Mouse (Mus musculus): ENCODE measurements around the gene Pde6b. TPM values are rescaled to one million over a fixed set of nuclear protein-coding genes. Genes with fewer than 3 reads are reported as not detected.

The Pde6b gene
- polyA plus RNA-seq, 1 experiment from 2014 or later: 0.14 TPM

- DNase-seq (ENCODE audit: low spot score): peak; percentile 98
Observed at GRCm38 (mm10) chr5:108461082-108462065, 73.2 kb downstream of the Pde6b start, which contains the start of gene Pcgf3. TSS of gene Pcgf3 (plus strand) at chr5:108461232.

- no peak for DNase-seq (ENCODE audit: low spot score)
Observed at GRCm38 (mm10) chr5:108462446-108462845, 74.3 kb downstream of the Pde6b start.

DNA sequence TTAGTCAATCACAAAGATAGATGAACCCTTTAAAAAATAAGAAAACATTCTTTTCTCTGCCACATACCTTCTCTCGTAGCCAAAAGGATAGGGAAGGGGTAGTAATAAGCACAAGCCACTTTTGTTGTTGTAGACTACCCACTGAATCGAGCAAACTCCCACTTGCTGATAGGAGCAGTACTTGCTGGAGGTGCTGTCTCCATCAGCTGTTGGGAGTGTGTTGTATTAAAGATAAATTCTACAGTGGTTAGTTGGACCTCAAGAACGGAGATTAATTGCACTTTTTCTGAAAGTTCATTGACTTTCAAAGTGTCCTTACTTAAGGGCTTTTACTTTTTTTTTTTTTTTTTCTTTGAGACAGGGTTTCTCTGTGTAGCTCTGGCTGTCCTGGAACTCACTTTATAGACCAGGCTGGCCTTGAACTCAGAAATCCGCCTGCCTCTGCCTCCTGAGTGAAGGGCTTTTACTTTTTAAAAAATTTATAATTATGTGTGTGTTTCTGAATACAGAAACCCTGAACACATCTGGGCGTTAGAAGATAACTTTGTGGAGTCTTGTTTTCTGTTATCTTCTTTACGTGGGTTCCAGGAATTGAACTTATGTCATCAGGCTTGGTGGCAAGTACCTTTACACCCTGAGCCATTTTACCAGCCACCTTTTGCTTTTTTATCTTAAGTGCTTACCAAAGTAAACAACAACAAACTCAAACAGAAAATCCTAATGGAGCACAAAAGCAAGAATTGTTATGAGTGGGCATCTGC, 77.1 kb downstream of the Pde6b start:
- no peak for DNase-seq (ENCODE audit: low spot score)

- no peak for DNase-seq (ENCODE audit: low spot score)
Observed at GRCm38 (mm10) chr5:108466647-108467046, 78.5 kb downstream of the Pde6b start.

DNA sequence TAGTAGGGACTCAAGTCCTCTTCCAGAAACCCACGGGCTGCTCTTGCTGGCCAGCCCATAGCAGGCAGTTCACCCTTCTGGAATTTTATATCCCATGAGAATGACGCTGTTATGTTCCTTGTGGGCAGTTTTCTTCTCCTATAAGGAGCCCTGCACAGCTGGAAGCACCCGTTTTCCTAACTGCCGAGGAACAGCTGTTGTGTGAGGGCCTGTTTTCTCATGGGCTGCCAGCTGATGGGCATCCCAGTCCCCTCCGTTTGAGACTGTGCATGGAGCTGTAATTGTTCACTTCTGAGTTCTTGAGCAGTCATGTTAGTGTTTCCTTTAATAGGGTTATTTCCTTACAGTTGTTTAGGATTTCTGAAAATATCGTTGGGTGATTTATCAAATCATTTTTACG, 81.4 kb downstream of the Pde6b start:
- no peak for DNase-seq (ENCODE audit: low spot score)

GRCm38 (mm10) chr5:108473737-108474136, 85.5 kb downstream of the Pde6b start:
- DNase-seq (ENCODE audit: low spot score): no peak

DNA sequence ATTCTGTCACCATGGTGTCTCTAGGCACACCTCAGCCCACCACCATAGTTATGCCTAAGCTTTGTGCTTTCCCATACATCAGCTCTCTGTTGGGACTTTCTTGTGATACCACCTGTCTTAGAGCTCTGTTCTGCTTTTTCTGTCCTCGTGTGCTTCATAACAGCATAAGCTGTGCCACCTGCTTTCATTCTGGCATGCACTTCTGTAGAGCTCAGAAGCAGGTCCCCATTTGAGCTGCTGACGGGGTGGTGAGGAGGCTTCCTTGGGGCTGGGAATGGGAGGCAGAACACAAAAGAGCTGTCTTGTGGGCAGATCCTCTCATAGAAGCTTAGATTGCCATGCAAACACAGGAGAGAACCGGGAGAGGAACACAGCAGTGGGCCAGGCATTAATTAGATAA, 87.8 kb downstream of the Pde6b start:
- DNase-seq (ENCODE audit: low spot score): no peak

Other genes starting within 250 kb of the Pde6b start
- 40.6 and 43.2 TPM in 2 replicates for gene Dr1, start 119.5 kb upstream of the Pde6b start, polyA plus RNA-seq (2015; fragmentation: Nextera tagmentation; extraction: Ambion mirVana)
- gene Pigg, start 75.8 kb upstream of the Pde6b start, polyA plus RNA-seq (2015; fragmentation: Nextera tagmentation; extraction: Ambion mirVana): 2.4 and 3.4 TPM in 2 replicates
- not detected in 2 replicates for gene Gm42517, start 20.5 kb upstream of the Pde6b start, polyA plus RNA-seq (2015; fragmentation: Nextera tagmentation; extraction: Ambion mirVana)
- 551 and 578 TPM in 2 replicates for gene Atp5k, start 46.1 kb downstream of the Pde6b start, polyA plus RNA-seq (2015; fragmentation: Nextera tagmentation; extraction: Ambion mirVana)
- gene Mfsd7a, start 60.5 kb downstream of the Pde6b start, polyA plus RNA-seq (2015; fragmentation: Nextera tagmentation; extraction: Ambion mirVana): 0.14 and 0.27 TPM in 2 replicates
- gene Pcgf3, start 72.8 kb downstream of the Pde6b start, polyA plus RNA-seq (2015; fragmentation: Nextera tagmentation; extraction: Ambion mirVana): 7.8 and 8.3 TPM in 2 replicates
- gene Cplx1, start 161.6 kb downstream of the Pde6b start, polyA plus RNA-seq (2015; fragmentation: Nextera tagmentation; extraction: Ambion mirVana): 0.20 and 0.22 TPM in 2 replicates
- gene Gak, start 241.4 kb downstream of the Pde6b start, polyA plus RNA-seq (2015; fragmentation: Nextera tagmentation; extraction: Ambion mirVana): 44.6 and 50.1 TPM in 2 replicates
- 25.2 and 28.3 TPM in 2 replicates for gene Tmem175, start 241.4 kb downstream of the Pde6b start, polyA plus RNA-seq (2015; fragmentation: Nextera tagmentation; extraction: Ambion mirVana)

Data from thymus, postnatal 0 days (tissue).